Comparison of ENCODE assay signal across 24 mouse cellular contexts in genomic region chr16:4956609-4957008, GRCm38 (mm10). TPM values are rescaled to one million over a fixed set of nuclear protein-coding genes. Genes with fewer than 3 reads are reported as not detected.
DNase-seq lines count a peak whose midpoint lies in the region; ATAC-seq and TF ChIP-seq lines count a peak whose summit lies in the region.
"Had no signal": no experiment of that assay in that cellular context is flagged by ENCODE, and none has a peak within 500 bp of the region (broad histone marks: within the 10 kb centered on the region; RNA-seq: fewer than 3 reads in every experiment).

No protein-coding gene starts in this region.

- no peak for DNase-seq in layer of hippocampus, adult 2 months (ENCODE audit: low spot score in 2 of 2)
- DNase-seq in layer of hippocampus, postnatal 10 days (ENCODE audit: low spot score in 2 of 2) = no peak
- DNase-seq in neural tube, embryonic 10.5 days (ENCODE audit: extremely low spot score, low spot score) = no peak
- DNase-seq in urinary bladder, postnatal 14 days (ENCODE audit: low spot score) = no peak
- no peak for DNase-seq in midbrain, embryonic 11.5 days (ENCODE audit: low spot score, missing footprints)
- DNase-seq: adrenal gland, adult 2 months; adrenal gland, postnatal 10 days; adrenal gland, postnatal 25 days; cerebellum, adult 18-20 months; cerebellum, adult 9-10 months; cerebellum, postnatal 10 days; embryo, embryonic 11 days had no signal

- TF ChIP-seq CTCF in layer of hippocampus, adult 2 months (conservative IDR thresholded peaks at IDR 0.05) = no peak
- no peak for TF ChIP-seq CTCF in cortical plate, adult 2 months (IDR thresholded peaks at IDR 0.05; ENCODE audit: extremely low read depth, insufficient read depth, low read length)

- 84% methylated on average over 3 of the region's 3 CpGs for WGBS in neural tube, embryonic 15.5 days
- 91% methylated on average over 3 of the region's 3 CpGs for WGBS in midbrain, embryonic 11.5 days

- H3K27ac ChIP-seq in layer of hippocampus, adult 2 months = peak overlapping the region; percentile 90
- peak overlapping the region; percentile 18; the same call in 1 of the 2 replicates for H3K27ac ChIP-seq in neural tube, embryonic 15.5 days (replicated peaks)
- peak overlapping the region; percentile 72; the same call in 1 of the 2 replicates for H3K27ac ChIP-seq in cortical plate, adult 2 months (ENCODE audit: insufficient read depth, low read length)
- H3K27ac ChIP-seq in midbrain, embryonic 11.5 days (ENCODE audit: low read depth, low read length) = no peak overlapping the region
- H3K27ac ChIP-seq: embryonic facial prominence, embryonic 13.5 days; embryonic facial prominence, embryonic 15.5 days; forebrain, embryonic 10.5 days; forebrain, embryonic 12.5 days had no signal

- H3K9ac ChIP-seq in neural tube, embryonic 15.5 days (replicated peaks) = no peak overlapping the region
- H3K9ac ChIP-seq in midbrain, embryonic 11.5 days (ENCODE audit: low read length) = no peak overlapping the region
- H3K9ac ChIP-seq: embryonic facial prominence, embryonic 13.5 days; embryonic facial prominence, embryonic 15.5 days; forebrain, embryonic 12.5 days had no signal

- H3K27me3 ChIP-seq in neural tube, embryonic 15.5 days (replicated peaks) = no peaks in the 10 kb centered on the region
- H3K27me3 ChIP-seq in midbrain, embryonic 11.5 days (ENCODE audit: control insufficient read depth, insufficient read depth, low read length) = no peaks in the 10 kb centered on the region
- H3K27me3 ChIP-seq: embryonic facial prominence, embryonic 13.5 days; embryonic facial prominence, embryonic 15.5 days; forebrain, embryonic 12.5 days had no signal

- no peak for TF ChIP-seq POLR2A in cortical plate, adult 2 months (IDR thresholded peaks at IDR 0.05; ENCODE audit: extremely low read depth, insufficient read depth, low read length)

- peaks cover 13% of the 10 kb centered on the region; the same call in 1 of the 2 replicates for H3K4me1 ChIP-seq in neural tube, embryonic 15.5 days
- peaks cover 7% of the 10 kb centered on the region for H3K4me1 ChIP-seq in cortical plate, adult 2 months (ENCODE audit: control insufficient read depth, insufficient read depth, low read length)
- no peaks in the 10 kb centered on the region for H3K4me1 ChIP-seq in midbrain, embryonic 11.5 days (ENCODE audit: control insufficient read depth, insufficient read depth, low read length)
- H3K4me1 ChIP-seq: embryonic facial prominence, embryonic 13.5 days; forebrain, embryonic 10.5 days; forebrain, embryonic 12.5 days had no signal

- H3K4me2 ChIP-seq in neural tube, embryonic 15.5 days = no peak overlapping the region
- no peak overlapping the region for H3K4me2 ChIP-seq in midbrain, embryonic 11.5 days
- H3K4me2 ChIP-seq: embryonic facial prominence, embryonic 13.5 days; embryonic facial prominence, embryonic 15.5 days; forebrain, embryonic 12.5 days had no signal

- ATAC-seq in neural tube, embryonic 15.5 days (ENCODE audit: low FRiP score) = no peak
- no peak for ATAC-seq in midbrain, embryonic 11.5 days (ENCODE audit: low FRiP score)
- ATAC-seq: forebrain, embryonic 14.5 days; forebrain, embryonic 16.5 days had no signal

- H3K4me3 ChIP-seq in layer of hippocampus, adult 2 months = no peak overlapping the region
- no peak overlapping the region for H3K4me3 ChIP-seq in neural tube, embryonic 15.5 days (replicated peaks)
- no peak overlapping the region for H3K4me3 ChIP-seq in cortical plate, adult 2 months (ENCODE audit: insufficient read depth, low read length)
- H3K4me3 ChIP-seq in midbrain, embryonic 11.5 days (ENCODE audit: low read depth, low read length) = no peak overlapping the region
- H3K4me3 ChIP-seq: embryonic facial prominence, embryonic 13.5 days; embryonic facial prominence, embryonic 15.5 days; erythroblast, embryonic 14.5 days; forebrain, embryonic 10.5 days; forebrain, embryonic 12.5 days had no signal

- H3K9me3 ChIP-seq in neural tube, embryonic 15.5 days (replicated peaks) = no peaks in the 10 kb centered on the region
- H3K9me3 ChIP-seq in midbrain, embryonic 11.5 days (ENCODE audit: control insufficient read depth, low read length) = no peaks in the 10 kb centered on the region
- H3K9me3 ChIP-seq: embryonic facial prominence, embryonic 13.5 days; embryonic facial prominence, embryonic 15.5 days; forebrain, embryonic 10.5 days; forebrain, embryonic 12.5 days had no signal

- H3K36me3 ChIP-seq in neural tube, embryonic 15.5 days = peaks cover 70% of the 10 kb centered on the region
- H3K36me3 ChIP-seq in midbrain, embryonic 11.5 days (ENCODE audit: control insufficient read depth, insufficient read depth, low read length) = peaks cover 10% of the 10 kb centered on the region

RNA-seq across cellular contexts. Expression of gene Anks3, which starts 7.4 kb away (rescaled TPM):
- 10 to 100 TPM; 75.8 to 98.0 TPM for total RNA-seq in layer of hippocampus, adult 2 months (2021)
- 10 to 100 TPM; 55.4 to 61.0 TPM for total RNA-seq in layer of hippocampus, postnatal 10 days (2021)
- polyA plus RNA-seq in neural tube, embryonic 15.5 days (2015; fragmentation: Nextera tagmentation; extraction: Ambion mirVana) = 68.6 and 71.5 TPM in 2 replicates
- 101 and 118 TPM in 2 replicates for polyA plus RNA-seq in cortical plate, adult 2 months (2012; rRNA removed)
- polyA plus RNA-seq in midbrain, embryonic 11.5 days (2014; fragmentation: Nextera tagmentation; extraction: Ambion mirVana) = 39.8 and 42.4 TPM in 2 replicates

RNA-seq across cellular contexts. Expression of gene Nudt16l1, which starts 18.0 kb away (rescaled TPM):
- total RNA-seq in layer of hippocampus, adult 2 months (2021) = 10 to 100 TPM; 79.1 to 79.6 TPM
- 10 to 100 TPM; 67.0 to 76.3 TPM for total RNA-seq in layer of hippocampus, postnatal 10 days (2021)
- polyA plus RNA-seq in neural tube, embryonic 15.5 days (2015; fragmentation: Nextera tagmentation; extraction: Ambion mirVana) = 128 and 140 TPM in 2 replicates
- polyA plus RNA-seq in cortical plate, adult 2 months (2012; rRNA removed) = 102 and 104 TPM in 2 replicates
- polyA plus RNA-seq in midbrain, embryonic 11.5 days (2014; fragmentation: Nextera tagmentation; extraction: Ambion mirVana) = 120 and 132 TPM in 2 replicates

RNA-seq across cellular contexts. Expression of gene Sept12, which starts 41.0 kb away (rescaled TPM):
- total RNA-seq in layer of hippocampus, adult 2 months (2021) = not detected
- not detected for total RNA-seq in layer of hippocampus, postnatal 10 days (2021)
- not detected in 2 replicates for polyA plus RNA-seq in neural tube, embryonic 15.5 days (2015; fragmentation: Nextera tagmentation; extraction: Ambion mirVana)
- not detected in 2 replicates for polyA plus RNA-seq in cortical plate, adult 2 months (2012; rRNA removed)
- polyA plus RNA-seq in midbrain, embryonic 11.5 days (2014; fragmentation: Nextera tagmentation; extraction: Ambion mirVana) = not detected in 2 replicates
- total RNA-seq: adrenal gland, adult 2 months; adrenal gland, postnatal 10 days; adrenal gland, postnatal 25 days; MEL had no signal
- polyA plus RNA-seq: adrenal gland, adult 2 months; C2C12; embryonic facial prominence, embryonic 11.5 days; embryonic facial prominence, embryonic 13.5 days; embryonic facial prominence, embryonic 15.5 days; erythroblast, embryonic 14.5 days; forebrain, embryonic 10.5 days; forebrain, embryonic 12.5 days; forebrain, embryonic 14.5 days; forebrain, embryonic 16.5 days had no signal

RNA-seq across cellular contexts. Expression of gene Smim22, which starts 50.5 kb away (rescaled TPM):
- not detected for total RNA-seq in layer of hippocampus, adult 2 months (2021)
- total RNA-seq in layer of hippocampus, postnatal 10 days (2021) = not detected
- 0.47 and 10.6 TPM in 2 replicates for polyA plus RNA-seq in neural tube, embryonic 15.5 days (2015; fragmentation: Nextera tagmentation; extraction: Ambion mirVana)
- 3.1 TPM in 1 of 2 replicates, not detected in the other for polyA plus RNA-seq in cortical plate, adult 2 months (2012; rRNA removed)
- polyA plus RNA-seq in midbrain, embryonic 11.5 days (2014; fragmentation: Nextera tagmentation; extraction: Ambion mirVana) = not detected in 2 replicates
- total RNA-seq: adrenal gland, adult 2 months; adrenal gland, postnatal 25 days; MEL had no signal
- polyA plus RNA-seq: C2C12; erythroblast, embryonic 14.5 days had no signal

RNA-seq across cellular contexts. Expression of gene Rogdi, which starts 56.7 kb away (rescaled TPM):
- 100 to 1,000 TPM; 394 to 420 TPM for total RNA-seq in layer of hippocampus, adult 2 months (2021)
- 100 to 1,000 TPM; 202 to 206 TPM for total RNA-seq in layer of hippocampus, postnatal 10 days (2021)
- 158 and 170 TPM in 2 replicates for polyA plus RNA-seq in neural tube, embryonic 15.5 days (2015; fragmentation: Nextera tagmentation; extraction: Ambion mirVana)
- 300 and 341 TPM in 2 replicates for polyA plus RNA-seq in cortical plate, adult 2 months (2012; rRNA removed)
- 67.4 and 69.3 TPM in 2 replicates for polyA plus RNA-seq in midbrain, embryonic 11.5 days (2014; fragmentation: Nextera tagmentation; extraction: Ambion mirVana)
